Mouse (Mus musculus) right cerebral cortex, postnatal 14 days (tissue): ENCODE measurements at regions not wholly inside any gene's neighbourhood (a gene's known extent, or its start where the extent isn't known, plus 50 kb on each side); places are given as distances from the start of the nearest gene placed in this dataset.
"Not testable (repeated sequence)": the region's sequence is repeated elsewhere in the genome, so short reads cannot be mapped to it uniquely, and the experiment has no call there.

Experiments
- DNase-seq: peaks from one replicate; pipeline ENCODE4 v3.0.0; 2022

DNA sequence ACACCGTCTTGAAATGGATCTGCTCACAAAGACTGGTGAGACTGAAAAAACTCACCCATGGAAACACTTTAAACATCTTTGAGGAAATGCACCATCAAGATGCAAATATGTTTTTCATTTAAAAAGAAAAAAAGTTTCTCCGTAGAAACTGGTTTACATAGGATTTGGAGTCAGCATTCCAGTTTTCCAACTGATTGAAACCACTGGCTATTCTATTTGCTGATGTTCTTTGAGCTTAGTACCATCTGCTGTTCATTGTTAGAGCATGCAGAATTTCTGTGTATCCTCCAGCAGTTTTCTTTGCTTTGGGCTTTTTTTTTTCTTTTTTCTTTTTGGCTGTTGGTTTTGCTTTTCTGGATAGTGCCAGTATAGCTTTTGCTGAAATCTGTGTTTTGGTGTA lies 1948.3 kb downstream of the 9330182O14Rik start:
- DNase-seq, result no peak

DNA sequence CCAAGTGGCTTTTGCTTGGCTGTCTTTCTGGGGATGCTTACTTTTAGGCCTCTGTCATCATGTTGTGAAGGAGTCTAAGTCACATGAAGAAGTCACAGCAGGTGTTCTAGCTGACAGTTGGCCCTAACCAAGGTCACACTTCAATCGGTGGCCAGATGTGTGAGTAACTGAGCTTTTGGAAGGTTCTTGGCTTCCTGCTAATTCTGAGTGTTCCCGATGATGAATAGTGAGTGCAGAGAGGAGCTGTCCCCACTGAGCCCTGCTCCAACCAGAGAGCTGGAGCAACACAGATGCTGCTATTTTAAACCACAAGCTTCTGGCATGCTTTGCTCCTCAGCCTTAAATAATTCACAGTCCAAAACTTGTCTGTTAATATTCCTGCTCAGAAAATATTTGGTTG lies 1966.6 kb downstream of the 9330182O14Rik start:
- DNase-seq, result no peak

DNA sequence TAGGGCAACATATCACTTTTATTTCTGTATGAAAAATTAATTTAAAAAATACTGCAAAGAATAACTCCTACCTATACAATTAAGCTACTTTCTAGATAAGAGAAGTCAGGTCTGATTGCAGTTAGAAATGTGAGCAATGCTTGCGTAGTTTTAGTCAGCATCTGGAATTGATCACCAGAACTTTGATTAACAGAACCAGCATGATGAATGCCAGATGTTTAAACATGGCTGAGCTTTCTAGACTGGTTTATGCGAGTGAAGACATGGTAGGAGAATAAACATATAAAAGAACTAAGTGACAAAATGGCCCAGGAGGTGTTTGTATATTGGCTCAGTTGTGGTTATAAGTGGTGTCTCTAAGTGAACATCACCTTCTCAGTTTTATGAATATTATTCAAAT lies 1970.7 kb downstream of the 9330182O14Rik start:
- DNase-seq, result no peak

DNA sequence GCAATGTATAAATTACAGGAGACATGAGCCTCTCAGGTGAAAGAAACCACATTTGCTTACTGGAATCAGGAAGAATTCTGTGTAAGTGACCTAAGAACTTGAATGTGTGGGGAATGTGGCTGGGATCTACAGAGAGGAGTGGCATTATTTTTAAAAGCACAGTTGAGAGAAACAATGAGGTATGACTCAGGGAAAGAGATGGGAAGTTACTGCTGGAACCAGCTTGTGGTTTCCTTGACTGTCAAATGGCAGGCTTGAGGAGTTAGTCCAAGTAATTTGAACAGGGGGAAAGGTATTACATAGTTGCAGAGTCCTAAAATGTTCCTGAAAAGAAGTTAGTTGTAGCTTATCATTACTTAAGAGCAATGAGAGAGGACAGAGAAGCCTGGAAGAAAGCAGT lies 1972.9 kb downstream of the 9330182O14Rik start:
- DNase-seq, result no peak

DNA sequence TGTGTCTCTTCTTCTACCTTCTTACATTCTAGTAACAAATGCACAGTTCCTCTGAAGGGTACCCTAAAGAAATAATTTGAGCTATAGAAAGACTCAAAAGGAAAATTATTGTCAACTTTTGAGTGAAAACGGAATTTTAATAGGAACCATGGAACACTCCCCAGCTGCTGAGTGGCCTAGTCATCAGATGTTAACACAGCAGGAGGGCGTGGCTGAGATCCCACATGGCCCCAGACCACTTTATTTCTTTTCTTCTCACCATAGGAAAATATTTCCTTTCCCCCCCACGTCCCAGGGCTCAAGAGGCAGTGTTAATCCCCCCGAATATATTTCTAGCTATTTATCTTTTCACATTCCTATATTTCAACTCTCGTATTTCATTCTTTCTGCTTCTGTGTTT lies 1977.6 kb downstream of the 9330182O14Rik start:
- no peak for DNase-seq

- no peak for DNase-seq
Measured at GRCm38 (mm10) chr15:42127471-42127870, 1993.3 kb downstream of the 9330182O14Rik start.

GRCm38 (mm10) chr15:42128976-42129375 lies 1994.8 kb downstream of the 9330182O14Rik start:
- no peak for DNase-seq

DNA sequence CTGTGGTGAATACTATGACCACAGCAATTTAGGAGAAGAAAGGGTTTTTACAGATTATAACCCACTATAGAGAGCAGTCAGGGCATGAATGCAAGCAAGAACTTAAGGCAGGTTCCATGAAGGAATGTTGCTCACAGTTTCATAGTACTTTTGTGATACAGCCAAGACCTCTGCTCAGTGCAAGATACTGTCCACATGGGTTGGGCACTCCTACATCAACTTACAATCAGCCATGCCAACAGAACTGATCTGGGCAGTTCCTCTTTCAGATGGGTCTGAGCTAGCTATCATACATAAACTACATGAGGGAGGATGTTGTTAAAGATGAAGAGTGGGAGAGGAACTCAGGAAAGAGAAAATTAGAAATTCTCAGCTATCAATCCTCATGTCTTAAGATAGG lies 2032.4 kb downstream of the 9330182O14Rik start:
- DNase-seq, result no peak

- DNase-seq, result not testable (repeated sequence)
Measured at GRCm38 (mm10) chr15:42177766-42178165, 2043.6 kb downstream of the 9330182O14Rik start.

- no peak for DNase-seq
Measured at GRCm38 (mm10) chr15:42207187-42207846, 2073.2 kb downstream of the 9330182O14Rik start.

- DNase-seq, result no peak
Measured at GRCm38 (mm10) chr15:42219496-42219895, 2085.3 kb downstream of the 9330182O14Rik start.

DNA sequence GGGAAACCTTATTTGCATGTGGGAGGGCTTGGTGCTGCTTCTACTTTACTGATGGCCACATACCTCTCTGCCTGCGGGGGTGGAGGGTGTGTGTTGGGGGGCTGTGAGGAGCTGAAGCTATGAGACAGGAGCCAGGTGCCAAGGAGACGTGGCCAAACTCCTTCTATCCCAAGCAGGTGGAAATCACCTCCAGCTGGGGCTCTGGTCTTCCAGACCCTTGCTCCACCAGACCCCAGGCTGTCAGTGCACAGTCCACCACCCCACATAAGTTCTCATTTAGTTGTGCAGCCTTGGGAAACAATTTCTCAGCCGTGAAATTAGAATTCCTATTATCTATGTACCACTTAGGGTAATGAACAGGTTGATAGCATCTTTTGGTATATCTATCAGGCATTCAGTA lies 2085.8 kb downstream of the 9330182O14Rik start:
- DNase-seq, result no peak

GRCm38 (mm10) chr15:42225006-42225405 lies 2090.8 kb downstream of the 9330182O14Rik start:
- DNase-seq, result no peak

- DNase-seq, result no peak
Measured at GRCm38 (mm10) chr15:42231692-42232091, 2097.5 kb downstream of the 9330182O14Rik start.

GRCm38 (mm10) chr15:42246812-42247211 lies 2112.6 kb downstream of the 9330182O14Rik start:
- no peak for DNase-seq

DNA sequence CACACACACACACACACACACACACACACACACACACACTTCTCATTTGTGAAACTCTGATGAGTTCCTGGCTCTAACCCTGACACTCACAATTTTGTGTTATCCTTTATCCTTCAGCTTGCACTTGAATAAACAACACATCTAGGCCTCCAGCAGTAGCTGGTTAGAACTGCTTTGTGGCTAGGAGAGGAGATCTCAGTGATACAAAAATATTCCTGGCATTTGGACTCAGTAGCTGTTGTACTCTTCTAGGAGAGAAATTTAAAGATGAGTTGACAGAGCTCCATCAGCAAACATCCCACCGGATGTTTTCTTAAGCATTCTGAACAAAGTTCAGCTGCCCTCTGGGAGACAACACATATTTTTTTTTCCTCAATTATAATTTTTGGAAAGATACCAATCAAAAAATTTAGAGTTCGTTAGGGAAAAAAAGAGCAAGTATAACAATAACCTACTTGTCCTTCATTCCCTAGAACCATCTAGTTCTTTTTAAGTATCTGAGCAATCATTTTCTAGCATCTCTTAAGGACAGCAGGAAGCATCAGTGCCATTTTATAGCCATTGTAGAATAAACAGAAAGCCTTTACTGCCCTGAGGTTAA lies 2118.7 kb downstream of the 9330182O14Rik start:
- DNase-seq, result no peak

DNA sequence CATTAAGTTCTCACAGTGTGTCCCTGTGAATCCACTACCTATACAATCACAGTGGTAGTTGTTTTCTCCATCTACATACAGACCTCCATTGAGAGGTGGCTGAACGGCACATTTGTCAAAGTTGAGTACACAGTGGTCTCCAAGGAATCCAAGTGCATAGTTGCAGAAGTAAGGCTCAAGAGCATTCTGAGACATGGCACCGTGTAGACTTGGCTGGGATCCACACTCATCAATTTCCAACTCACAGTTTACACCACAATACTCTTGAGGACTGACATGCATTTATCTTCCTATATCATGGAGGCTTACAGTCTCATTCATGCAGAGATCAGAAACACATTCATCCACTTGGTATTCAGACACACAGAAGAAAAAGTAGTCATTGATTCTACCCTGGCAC lies 2122.2 kb downstream of the 9330182O14Rik start:
- no peak for DNase-seq

GRCm38 (mm10) chr15:42275117-42275516 lies 2141.0 kb downstream of the 9330182O14Rik start:
- no peak for DNase-seq

- DNase-seq, result no peak
Measured at GRCm38 (mm10) chr15:42277247-42277646, 2143.1 kb downstream of the 9330182O14Rik start.

GRCm38 (mm10) chr15:42280810-42281209 lies 2146.6 kb downstream of the 9330182O14Rik start:
- no peak for DNase-seq

GRCm38 (mm10) chr15:42296406-42296805 lies 2162.2 kb downstream of the 9330182O14Rik start:
- DNase-seq, result no peak

- no peak for DNase-seq
Measured at GRCm38 (mm10) chr15:42297430-42297829, 2163.3 kb downstream of the 9330182O14Rik start.

GRCm38 (mm10) chr15:42301956-42302355 lies 2167.8 kb downstream of the 9330182O14Rik start:
- DNase-seq, result no peak

DNA sequence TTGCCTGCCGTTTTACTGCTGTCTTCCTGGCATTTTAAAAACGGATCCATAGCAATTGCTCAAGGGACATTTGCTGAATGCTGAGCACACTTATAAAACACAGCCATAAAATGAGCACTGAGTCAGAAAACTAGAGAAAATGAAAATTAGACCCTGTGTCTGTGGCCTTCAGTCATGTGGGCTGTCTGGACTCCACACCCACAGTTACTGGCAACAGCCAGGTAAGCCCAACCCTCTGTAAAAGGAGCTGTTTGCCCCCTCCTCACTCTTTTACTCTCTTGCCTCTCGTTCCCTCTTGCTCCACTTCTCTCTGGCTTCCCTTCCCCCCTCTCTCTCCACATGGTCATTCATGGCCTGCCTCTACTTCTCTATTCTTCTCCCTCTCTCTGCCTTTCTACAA lies 2169.9 kb downstream of the 9330182O14Rik start:
- no peak for DNase-seq

DNA sequence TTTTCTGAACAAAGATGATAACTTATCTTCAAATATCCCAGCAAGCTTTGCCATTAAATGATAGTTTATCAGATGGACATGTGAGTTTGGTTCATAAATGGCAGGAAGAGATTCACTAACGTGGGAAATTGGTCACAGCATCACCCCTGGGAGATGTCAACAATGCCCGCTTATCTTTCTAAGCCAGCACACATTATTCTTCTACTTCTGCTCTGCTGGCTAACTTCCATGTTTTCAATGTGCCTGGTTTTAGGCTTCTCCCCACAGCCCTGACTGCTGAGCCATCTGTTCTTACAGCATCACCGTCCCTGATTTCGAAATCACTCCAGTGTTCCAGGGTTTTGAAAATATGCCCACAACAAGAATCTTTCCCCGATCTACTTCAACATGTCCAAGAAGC lies 2175.4 kb downstream of the 9330182O14Rik start:
- no peak for DNase-seq
